Mouse (Mus musculus): ENCODE measurements at regions not wholly inside any gene's neighbourhood (a gene's known extent, or its start where the extent isn't known, plus 50 kb on each side); places are given as distances from the start of the nearest gene placed in this dataset.
"Not testable (repeated sequence)": the region's sequence is repeated elsewhere in the genome, so short reads cannot be mapped to it uniquely, and the experiment has no call there.

- DNase-seq (ENCODE audit: extremely low spot score in 1 of 2, low spot score in 1 of 2): no peak
Observed at GRCm38 (mm10) chr8:60728339-60728738, 95.7 kb downstream of the Mfap3l start.

- DNase-seq (ENCODE audit: extremely low spot score in 1 of 2, low spot score in 1 of 2): no peak
Observed at GRCm38 (mm10) chr8:60732545-60732944, 99.9 kb downstream of the Mfap3l start.

- DNase-seq (ENCODE audit: extremely low spot score in 1 of 2, low spot score in 1 of 2): no peak
Observed at GRCm38 (mm10) chr8:60735961-60736360, 103.3 kb downstream of the Mfap3l start.

- no peak for DNase-seq (ENCODE audit: extremely low spot score in 1 of 2, low spot score in 1 of 2)
Observed at GRCm38 (mm10) chr8:60736401-60736800, 103.8 kb downstream of the Mfap3l start.

DNA sequence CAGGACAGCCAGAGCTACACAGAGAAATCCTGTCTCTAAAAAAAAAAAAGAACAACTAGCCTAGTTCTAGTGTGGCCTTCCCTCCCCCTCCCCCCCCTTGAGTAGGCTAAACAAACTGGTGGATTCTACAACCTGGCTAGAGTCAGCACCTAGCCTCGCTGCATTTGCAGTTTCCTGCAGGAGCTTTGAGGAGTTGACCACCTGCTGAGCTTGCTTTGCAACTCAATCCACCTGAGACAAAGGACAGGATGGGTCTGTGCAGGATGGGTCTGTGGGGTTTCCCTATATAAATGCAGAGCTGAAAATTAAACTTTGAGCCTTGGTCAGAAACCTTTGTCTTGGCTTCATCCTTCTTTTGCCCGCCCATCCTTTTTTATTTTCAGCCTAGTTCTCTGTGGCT, 104.3 kb downstream of the Mfap3l start:
- no peak for DNase-seq (ENCODE audit: extremely low spot score in 1 of 2, low spot score in 1 of 2)

DNA sequence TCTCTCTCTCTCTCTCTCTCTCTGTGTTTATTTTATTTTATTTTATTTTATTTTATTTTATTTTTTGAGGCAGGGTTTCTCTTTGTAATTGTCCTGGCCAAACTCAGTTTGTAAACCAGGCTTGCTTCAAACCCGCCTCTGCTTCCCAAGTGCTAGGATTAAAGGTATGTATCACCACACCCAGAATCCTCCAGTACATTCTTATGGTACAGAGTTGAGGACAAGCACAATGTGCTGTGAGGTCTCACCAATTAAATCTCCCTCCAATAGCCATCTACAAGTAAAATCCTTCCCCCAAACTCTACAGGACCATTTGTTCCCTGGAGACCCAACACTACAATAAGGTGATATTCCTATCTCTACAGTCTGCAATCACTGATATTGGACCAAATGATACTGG, 105.0 kb downstream of the Mfap3l start:
- DNase-seq (ENCODE audit: extremely low spot score in 1 of 2, low spot score in 1 of 2): no peak

- no peak for DNase-seq (ENCODE audit: extremely low spot score in 1 of 2, low spot score in 1 of 2)
Observed at GRCm38 (mm10) chr8:60745877-60746276, 113.2 kb downstream of the Mfap3l start.

GRCm38 (mm10) chr8:60746486-60746885, 113.9 kb downstream of the Mfap3l start:
- no peak for DNase-seq (ENCODE audit: extremely low spot score in 1 of 2, low spot score in 1 of 2)

- DNase-seq (ENCODE audit: extremely low spot score in 1 of 2, low spot score in 1 of 2): no peak
Observed at GRCm38 (mm10) chr8:60755704-60756415, 123.2 kb downstream of the Mfap3l start.

GRCm38 (mm10) chr8:60763959-60764358, 126.3 kb upstream of the Hpf1 start:
- no peak for DNase-seq (ENCODE audit: extremely low spot score in 1 of 2, low spot score in 1 of 2)

DNA sequence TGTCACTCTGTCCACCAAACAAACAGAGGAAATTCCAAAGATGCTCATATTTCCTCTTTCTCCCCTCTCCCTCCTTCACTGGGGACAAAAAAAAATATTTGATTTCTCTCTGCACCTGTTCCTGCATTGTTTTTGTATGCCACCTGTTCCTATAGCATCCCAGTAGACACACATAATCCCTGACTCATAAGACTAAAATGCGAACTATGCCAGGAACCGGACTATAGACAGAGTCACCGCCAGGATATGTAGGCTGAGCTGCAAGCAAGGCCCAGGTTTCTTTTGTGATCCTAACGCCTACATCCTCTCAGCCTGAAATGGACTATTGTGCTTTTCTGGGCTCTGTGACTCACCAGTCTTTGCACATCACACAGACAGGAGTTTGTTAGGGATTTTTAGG, 116.9 kb upstream of the Hpf1 start:
- DNase-seq (ENCODE audit: extremely low spot score in 1 of 2, low spot score in 1 of 2): peak; percentile 72 to 78

- not testable (repeated sequence) for DNase-seq (ENCODE audit: extremely low spot score in 1 of 2, low spot score in 1 of 2)
Observed at GRCm38 (mm10) chr8:60776251-60776650, 114.0 kb upstream of the Hpf1 start.

DNA sequence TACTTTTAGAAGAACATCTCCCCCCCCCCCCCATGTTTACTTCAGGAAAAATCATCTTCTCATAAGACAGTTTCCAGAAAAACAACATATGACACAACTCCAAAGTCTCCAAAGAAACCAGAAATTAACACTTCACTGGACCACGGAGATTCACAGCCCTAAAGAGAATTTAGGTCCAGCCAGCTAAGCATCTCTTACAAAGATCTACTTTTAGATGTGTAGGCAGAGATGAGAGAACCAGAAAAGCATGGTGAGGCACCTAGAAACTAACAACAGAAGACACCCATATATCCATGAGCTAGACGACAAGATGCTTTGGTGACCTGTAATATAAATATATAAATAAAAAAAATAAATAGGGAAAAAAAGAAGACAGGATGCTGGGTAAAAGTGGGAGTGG, 105.2 kb upstream of the Hpf1 start:
- no peak for DNase-seq (ENCODE audit: extremely low spot score in 1 of 2, low spot score in 1 of 2)

GRCm38 (mm10) chr8:60790453-60790852, 99.8 kb upstream of the Hpf1 start:
- DNase-seq (ENCODE audit: extremely low spot score in 1 of 2, low spot score in 1 of 2): no peak

- DNase-seq (ENCODE audit: extremely low spot score in 1 of 2, low spot score in 1 of 2): no peak
Observed at GRCm38 (mm10) chr8:60792518-60792917, 97.7 kb upstream of the Hpf1 start.

DNA sequence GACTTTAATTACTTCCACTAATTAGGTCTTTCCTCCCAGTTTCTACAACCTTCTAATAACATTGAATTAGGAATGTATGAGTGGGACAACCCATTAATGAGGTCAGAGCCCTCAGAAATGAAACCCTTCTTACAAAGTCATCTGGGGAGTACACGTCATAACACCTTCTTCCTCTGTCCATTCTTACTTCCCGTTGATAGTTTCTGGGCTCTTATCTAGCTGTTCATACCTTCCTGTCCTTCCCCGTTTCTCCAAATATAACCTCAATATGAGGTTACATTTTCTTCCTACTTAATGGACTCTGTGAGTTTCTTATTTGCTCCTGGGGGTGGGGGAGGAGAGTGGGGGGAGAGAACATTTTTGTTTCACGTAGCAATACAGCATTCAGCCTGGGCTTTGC, 85.4 kb upstream of the Hpf1 start:
- DNase-seq (ENCODE audit: extremely low spot score in 1 of 2, low spot score in 1 of 2): no peak

GRCm38 (mm10) chr8:60806772-60807171, 83.4 kb upstream of the Hpf1 start:
- DNase-seq (ENCODE audit: extremely low spot score in 1 of 2, low spot score in 1 of 2): no peak

GRCm38 (mm10) chr8:60809806-60810205, 80.4 kb upstream of the Hpf1 start:
- no peak for DNase-seq (ENCODE audit: extremely low spot score in 1 of 2, low spot score in 1 of 2)

GRCm38 (mm10) chr8:60810955-60811354, 79.3 kb upstream of the Hpf1 start:
- DNase-seq (ENCODE audit: extremely low spot score in 1 of 2, low spot score in 1 of 2): no peak

- no peak for DNase-seq (ENCODE audit: extremely low spot score in 1 of 2, low spot score in 1 of 2)
Observed at GRCm38 (mm10) chr8:60825676-60826442, 64.4 kb upstream of the Hpf1 start.

DNA sequence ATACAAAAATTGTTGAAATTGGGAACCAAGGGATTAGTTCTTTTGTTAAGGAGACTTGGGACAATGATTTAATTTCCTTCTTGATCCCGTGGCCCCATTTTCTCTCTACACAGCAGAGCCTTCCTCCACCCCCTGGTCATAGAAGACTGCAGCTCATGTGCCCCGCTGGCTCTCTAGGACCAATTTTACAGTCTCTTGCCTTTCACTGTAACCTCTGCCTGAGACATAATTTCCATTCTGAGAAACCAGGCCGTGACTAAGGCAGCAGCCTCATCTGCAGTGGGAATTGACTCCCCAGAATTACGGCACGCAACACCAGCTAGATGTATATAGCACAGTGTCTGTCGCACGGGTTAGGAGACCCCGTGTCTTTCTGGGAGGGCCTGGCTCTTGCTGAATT, 63.0 kb upstream of the Hpf1 start:
- DNase-seq (ENCODE audit: extremely low spot score in 1 of 2, low spot score in 1 of 2): no peak

DNA sequence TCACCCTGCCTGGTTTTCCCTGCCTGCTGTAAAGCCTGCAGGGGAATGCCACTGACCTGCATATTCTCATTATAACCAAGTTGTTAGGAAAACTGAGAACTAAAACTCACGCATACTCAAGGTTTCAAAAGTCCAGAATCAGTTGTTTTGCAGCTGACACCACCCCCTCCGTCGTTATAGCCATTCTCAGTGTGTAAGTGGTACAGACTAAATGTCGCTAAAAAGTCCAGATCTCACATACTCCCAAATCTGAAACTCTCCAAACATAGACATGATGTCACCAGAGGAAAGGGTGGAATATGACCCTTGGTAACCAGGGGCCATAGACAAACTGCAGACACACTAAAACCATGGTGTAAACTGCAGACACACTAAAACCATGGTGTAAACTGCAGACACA, 61.1 kb upstream of the Hpf1 start:
- DNase-seq (ENCODE audit: extremely low spot score in 1 of 2, low spot score in 1 of 2): no peak
